Comparison of ENCODE assay signal across 24 mouse cellular contexts in genomic region chr6:32359675-32360074, GRCm38 (mm10).
DNase-seq lines count a peak whose midpoint lies in the region; ATAC-seq lines count a peak whose summit lies in the region.
"Had no signal": no experiment of that assay in that cellular context is flagged by ENCODE, and none has a peak within 500 bp of the region (broad histone marks: within the 10 kb centered on the region; RNA-seq: fewer than 3 reads in every experiment).

No protein-coding gene starts in this region.

- H3K9ac ChIP-seq in kidney, embryonic 14.5 days (ENCODE audit: low read depth, low read length): no peak overlapping the region
- H3K9ac ChIP-seq in intestine, embryonic 16.5 days (ENCODE audit: low read depth, low read length): no peak overlapping the region
- H3K9ac ChIP-seq: embryonic facial prominence, embryonic 13.5 days; forebrain, embryonic 15.5 days had no signal

- no peaks in the 10 kb centered on the region for H3K27me3 ChIP-seq in kidney, embryonic 14.5 days (ENCODE audit: control insufficient read depth, insufficient read depth, low read length)
- no peaks in the 10 kb centered on the region for H3K27me3 ChIP-seq in intestine, embryonic 16.5 days (replicated peaks; ENCODE audit: control insufficient read depth, insufficient read depth, low read length)
- H3K27me3 ChIP-seq: embryonic facial prominence, embryonic 13.5 days; forebrain, embryonic 15.5 days had no signal

- peak; percentile 49 to 74 for DNase-seq in frontal cortex, adult 2 months (ENCODE audit: extremely low spot score in 1 of 2, low spot score in 1 of 2)
- DNase-seq in frontal cortex, postnatal 25 days (ENCODE audit: low spot score in 2 of 2): no peak
- DNase-seq in kidney, adult 11 months: no peak
- DNase-seq in right cerebral cortex, adult 2 months (ENCODE audit: low spot score in 2 of 2): peak; percentile 49 to 56
- DNase-seq in right cerebral cortex, postnatal 14 days: no peak
- DNase-seq in telencephalon, adult 2 months (ENCODE audit: low read depth, low spot score): peak; percentile 81
- DNase-seq: adrenal gland, postnatal 14 days; cerebellum, adult 11 months; cerebellum, postnatal 10 days; gastrocnemius, postnatal 14 days; heart, adult 2 months; heart, postnatal 14 days; kidney, postnatal 25 days; lung, adult 18-20 months; lung, postnatal 14 days; thymus, postnatal 25 days had no signal

- H3K4me2 ChIP-seq in kidney, embryonic 14.5 days (replicated peaks; ENCODE audit: low read depth, low read length): no peak overlapping the region
- H3K4me2 ChIP-seq in intestine, embryonic 16.5 days (ENCODE audit: low read depth, low read length): no peak overlapping the region
- H3K4me2 ChIP-seq: embryonic facial prominence, embryonic 13.5 days; forebrain, embryonic 15.5 days; liver, embryonic 11.5 days had no signal

- no peaks in the 10 kb centered on the region for H3K9me3 ChIP-seq in kidney, embryonic 14.5 days (ENCODE audit: control insufficient read depth, low read length)
- H3K9me3 ChIP-seq in intestine, embryonic 16.5 days (ENCODE audit: control insufficient read depth, low read length): no peaks in the 10 kb centered on the region
- H3K9me3 ChIP-seq: embryonic facial prominence, embryonic 13.5 days; forebrain, embryonic 15.5 days; G1E had no signal

- peak; percentile 39; the same call in 1 of the 2 replicates for ATAC-seq in kidney, embryonic 14.5 days (ENCODE audit: low FRiP score, low TSS enrichment)
- ATAC-seq in intestine, embryonic 16.5 days: no peak
- ATAC-seq: activated CD4-positive, CD25-positive, alpha-beta regulatory T cell, adult 4 months; forebrain, embryonic 15.5 days; midbrain, embryonic 16.5 days had no signal

- H3K36me3 ChIP-seq in kidney, embryonic 14.5 days (ENCODE audit: control insufficient read depth, insufficient read depth, low read length): no peaks in the 10 kb centered on the region
- no peaks in the 10 kb centered on the region for H3K36me3 ChIP-seq in intestine, embryonic 16.5 days (ENCODE audit: control insufficient read depth, insufficient read depth, low read length)
- H3K36me3 ChIP-seq: embryonic facial prominence, embryonic 13.5 days; forebrain, embryonic 15.5 days; G1E had no signal

- peaks cover 6% of the 10 kb centered on the region; the same call in 1 of the 2 replicates for H3K4me1 ChIP-seq in kidney, embryonic 14.5 days (ENCODE audit: control insufficient read depth, insufficient read depth, low read length)
- no peaks in the 10 kb centered on the region for H3K4me1 ChIP-seq in intestine, embryonic 16.5 days (ENCODE audit: control insufficient read depth, insufficient read depth, low read length)

- H3K27ac ChIP-seq in kidney, embryonic 14.5 days (ENCODE audit: low read depth, low read length): no peak overlapping the region
- H3K27ac ChIP-seq in intestine, embryonic 16.5 days (ENCODE audit: low read length): no peak overlapping the region
- H3K27ac ChIP-seq: embryonic facial prominence, embryonic 13.5 days; forebrain, embryonic 15.5 days; heart, adult 2 months had no signal

- no peak overlapping the region for H3K4me3 ChIP-seq in kidney, embryonic 14.5 days (ENCODE audit: low read length)
- no peak overlapping the region for H3K4me3 ChIP-seq in intestine, embryonic 16.5 days (ENCODE audit: low read length)
- H3K4me3 ChIP-seq: embryonic facial prominence, embryonic 13.5 days; forebrain, embryonic 15.5 days; heart, adult 2 months had no signal

- 26% methylated on average over 3 of the region's 3 CpGs for WGBS in kidney, embryonic 14.5 days
- WGBS in intestine, embryonic 16.5 days: 69% methylated on average over 3 of the region's 3 CpGs

Comparison
In these comparisons a context has a peak if more than half of its experiments do, and no peak if none do; other contexts are left out.
1. DNase-seq: peak in frontal cortex, adult 2 months (2 of 2), right cerebral cortex, adult 2 months (2 of 2) and telencephalon, adult 2 months (single experiment); none in frontal cortex, postnatal 25 days (0 of 2), kidney, adult 11 months (single experiment) and right cerebral cortex, postnatal 14 days (single experiment).